Mouse (Mus musculus) adrenal gland, postnatal 4 days (tissue): Measurements from ENCODE around the gene Plcl1. TPM values are rescaled to one million over a fixed set of nuclear protein-coding genes. Genes with fewer than 3 reads are reported as not detected.

Experiments used
- DNase-seq, 2 experiments: peaks; one replicate each; pipeline ENCODE4 v3.0.0; 2021 to 2022; ENCODE audit warnings: low spot score in 2 of 2, mixed read lengths in 2 of 2
- total RNA-seq, 2 experiments: library from RNA; stranded (reverse); gene quantifications; 2 replicates each; pipeline ENCODE4 v1.2.3; 2021

The Plcl1 gene
- total RNA-seq, 2 experiments from 2014 or later: 7.8 to 11.7 TPM

DNA sequence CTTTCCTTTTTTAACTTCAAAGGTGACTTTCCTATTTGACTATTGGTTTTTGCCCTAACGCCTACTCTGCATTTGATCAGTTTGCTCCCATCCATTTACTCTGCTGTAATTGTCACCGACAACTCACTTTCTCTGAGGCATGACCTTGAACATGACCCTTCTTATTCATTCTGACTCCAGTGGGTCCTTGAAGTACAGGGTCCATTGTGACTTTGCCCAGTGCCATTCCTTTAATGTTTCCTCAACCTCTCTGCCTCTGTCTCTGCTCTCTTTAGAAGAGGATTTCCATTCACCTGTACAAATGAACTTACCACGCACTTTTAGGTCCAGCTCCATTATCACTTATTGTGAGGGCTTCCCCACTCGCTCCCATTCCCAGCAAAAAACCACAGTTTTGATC lies 199.7 kb downstream of the Plcl1 start:
- DNase-seq: no peak

DNA sequence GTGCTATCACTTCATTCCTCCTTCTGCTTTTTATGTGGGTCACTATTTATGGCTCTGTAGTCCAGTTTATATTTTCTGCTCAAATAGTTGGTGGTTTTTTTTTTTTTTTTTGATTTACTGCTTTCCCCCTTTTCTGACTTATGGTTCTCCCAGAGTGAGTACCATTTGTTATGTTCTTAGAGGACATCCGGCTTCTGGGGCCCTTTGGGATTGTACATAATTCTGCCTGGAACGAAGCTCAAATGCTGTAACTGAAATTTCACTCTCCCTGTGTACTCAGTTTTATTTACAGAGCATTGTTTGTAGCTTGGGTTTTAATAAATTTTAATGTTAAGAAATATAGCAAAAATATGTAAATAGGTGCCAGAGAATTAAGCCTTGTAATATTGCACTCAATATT lies 200.2 kb downstream of the Plcl1 start:
- DNase-seq: no peak

DNA sequence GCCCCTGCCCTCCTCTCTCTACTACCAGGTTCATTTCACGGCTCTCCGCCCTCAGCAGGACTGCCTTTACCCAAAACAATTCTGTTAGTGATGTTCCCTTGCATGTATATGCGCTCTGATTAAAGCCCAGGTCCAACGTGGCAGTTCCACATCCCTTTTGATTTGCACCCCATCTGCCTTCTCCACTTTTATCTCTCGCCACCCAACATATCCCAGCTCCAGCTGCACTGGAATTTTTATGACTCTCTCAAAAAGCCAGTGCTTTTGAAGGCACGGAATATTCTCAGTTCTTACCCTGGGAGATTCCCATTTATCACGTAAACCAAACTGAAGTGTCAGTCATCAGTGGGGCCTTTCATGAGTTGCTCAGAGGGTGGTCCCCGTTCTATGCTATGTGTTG lies 200.7 kb downstream of the Plcl1 start:
- DNase-seq: no peak

DNA sequence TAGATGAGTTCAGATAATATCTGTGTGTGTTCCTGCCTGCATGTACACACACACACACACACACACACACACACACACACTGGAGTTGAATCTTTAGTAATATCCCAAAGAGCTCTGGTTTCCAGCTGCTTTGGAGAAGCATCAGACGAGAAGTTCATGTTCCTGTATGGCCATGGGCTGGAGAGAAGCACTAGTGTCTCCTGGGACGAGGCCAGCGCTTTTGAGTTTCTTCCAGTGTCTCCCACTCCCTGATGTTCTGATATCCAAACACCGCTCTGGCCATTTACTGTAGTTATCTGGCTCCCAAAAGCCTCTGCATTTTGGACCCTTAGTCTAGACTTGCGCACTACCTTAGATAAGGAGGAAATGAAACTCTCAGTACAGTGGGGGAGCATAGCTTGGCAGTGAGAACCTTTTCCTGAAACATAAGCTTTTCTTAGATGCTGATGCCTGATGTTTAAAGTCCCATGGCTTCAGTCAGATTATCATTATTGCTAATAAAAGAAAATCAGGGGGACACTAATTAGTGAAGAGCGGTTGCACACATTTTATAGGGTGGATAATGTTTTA lies 207.1 kb downstream of the Plcl1 start:
- DNase-seq: no peak

DNA sequence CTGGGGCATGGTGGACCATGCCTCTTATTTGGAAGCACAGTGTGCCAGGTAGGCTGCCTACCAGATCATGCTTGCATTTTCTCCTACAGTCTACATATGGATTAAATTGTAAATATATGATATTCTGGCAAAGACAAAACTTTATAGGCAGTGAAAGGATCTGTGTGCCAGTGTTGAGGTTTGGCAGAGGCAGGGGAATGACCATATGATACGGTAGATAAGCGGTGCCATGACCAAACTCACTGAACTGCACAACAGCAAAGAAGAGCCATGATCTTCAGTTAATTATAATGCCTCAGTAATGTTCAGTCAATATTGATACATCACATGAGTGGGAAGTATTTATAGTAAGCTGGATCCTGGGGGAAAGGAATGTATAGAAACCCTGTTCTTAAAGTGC lies 212.1 kb downstream of the Plcl1 start:
- no peak for DNase-seq

DNA sequence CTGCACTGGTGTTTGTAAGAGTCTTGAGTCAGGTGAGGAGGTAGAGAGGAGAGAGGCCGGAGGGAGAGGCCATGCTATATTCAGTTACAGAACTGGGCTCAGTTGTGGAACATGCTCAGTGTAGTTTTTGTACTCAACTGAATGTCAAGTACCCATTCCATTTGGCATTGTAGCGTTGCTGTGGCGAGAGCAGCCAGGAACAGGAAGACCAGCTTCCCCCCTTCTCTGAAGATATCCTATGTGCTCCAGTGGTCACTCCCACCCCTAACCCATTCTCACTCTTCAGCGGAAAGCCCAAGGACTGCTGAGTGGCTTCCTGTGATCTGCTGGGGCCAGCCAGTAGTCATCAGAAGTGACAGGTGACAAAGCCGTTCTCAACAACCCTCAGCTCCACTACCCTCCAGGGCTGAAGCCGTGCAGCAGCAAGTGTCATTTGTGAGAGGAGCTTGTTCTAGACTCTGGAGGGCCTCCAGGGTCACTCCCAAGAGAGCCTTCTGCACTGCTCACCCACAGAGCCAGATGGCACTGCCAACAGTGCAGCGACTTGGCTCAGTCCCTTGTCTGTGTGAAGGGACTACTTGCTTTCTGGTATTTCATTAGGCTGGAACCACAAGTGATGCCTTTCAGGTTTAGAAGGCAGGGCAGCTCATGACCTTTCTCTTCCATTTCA lies 213.0 kb downstream of the Plcl1 start:
- DNase-seq: no peak

DNA sequence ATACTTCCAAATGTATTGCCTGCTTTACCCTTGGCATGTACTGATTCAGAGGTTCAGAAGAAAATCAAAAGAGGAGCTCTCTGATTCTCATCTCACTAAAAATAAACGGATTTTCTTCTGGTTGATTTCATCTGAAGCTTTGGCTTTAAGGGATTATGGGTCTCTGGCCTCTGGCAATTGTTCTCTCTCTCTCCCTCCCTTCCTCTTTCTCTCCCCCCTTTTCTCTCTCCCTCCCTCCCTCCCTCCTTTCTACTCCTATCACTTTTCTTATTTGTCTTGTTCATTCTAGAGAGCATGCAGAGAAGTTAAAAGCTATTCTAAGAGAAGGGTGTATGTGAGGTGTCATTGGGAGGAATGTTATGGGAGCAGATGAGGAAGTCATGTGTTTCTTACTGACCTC lies 225.8 kb downstream of the Plcl1 start:
- no peak for DNase-seq

DNA sequence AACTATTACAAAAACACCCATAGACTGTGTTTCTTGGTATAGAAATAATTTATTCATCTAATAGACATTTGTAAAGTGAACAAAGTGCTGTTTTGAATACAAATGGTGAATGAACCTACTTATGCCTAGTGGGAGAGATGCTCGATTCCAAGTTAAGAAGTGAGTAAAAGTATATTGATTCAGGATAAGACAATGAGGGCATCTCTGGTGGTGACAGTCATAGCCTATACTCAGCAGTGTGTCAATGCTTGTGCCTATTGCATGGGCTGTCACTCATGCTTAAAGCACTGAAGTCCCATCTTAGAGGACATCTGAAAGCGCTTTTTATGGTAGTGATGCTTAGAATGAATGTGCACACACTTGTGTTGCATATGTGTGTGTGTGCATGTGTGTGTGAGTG lies 226.3 kb downstream of the Plcl1 start:
- DNase-seq: no peak

DNA sequence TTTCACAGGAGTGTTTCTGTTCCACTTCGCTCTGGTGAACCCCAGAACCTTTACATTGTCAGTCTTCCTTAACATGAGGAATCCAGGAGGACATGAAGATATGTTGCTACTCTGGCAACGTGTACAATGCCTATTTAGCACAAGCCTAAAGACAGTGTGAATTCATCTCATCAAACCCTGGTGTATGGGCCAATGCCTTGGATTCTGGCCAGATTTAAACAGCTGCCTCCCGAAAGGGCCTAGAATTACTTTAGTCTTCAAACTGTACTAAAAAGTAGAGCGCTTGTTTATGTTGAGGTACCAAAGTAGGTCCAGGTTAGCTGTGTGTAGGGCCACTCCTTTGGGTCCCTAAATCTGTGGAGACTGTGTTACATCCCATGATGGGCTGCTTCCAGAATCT lies 227.6 kb downstream of the Plcl1 start:
- no peak for DNase-seq

DNA sequence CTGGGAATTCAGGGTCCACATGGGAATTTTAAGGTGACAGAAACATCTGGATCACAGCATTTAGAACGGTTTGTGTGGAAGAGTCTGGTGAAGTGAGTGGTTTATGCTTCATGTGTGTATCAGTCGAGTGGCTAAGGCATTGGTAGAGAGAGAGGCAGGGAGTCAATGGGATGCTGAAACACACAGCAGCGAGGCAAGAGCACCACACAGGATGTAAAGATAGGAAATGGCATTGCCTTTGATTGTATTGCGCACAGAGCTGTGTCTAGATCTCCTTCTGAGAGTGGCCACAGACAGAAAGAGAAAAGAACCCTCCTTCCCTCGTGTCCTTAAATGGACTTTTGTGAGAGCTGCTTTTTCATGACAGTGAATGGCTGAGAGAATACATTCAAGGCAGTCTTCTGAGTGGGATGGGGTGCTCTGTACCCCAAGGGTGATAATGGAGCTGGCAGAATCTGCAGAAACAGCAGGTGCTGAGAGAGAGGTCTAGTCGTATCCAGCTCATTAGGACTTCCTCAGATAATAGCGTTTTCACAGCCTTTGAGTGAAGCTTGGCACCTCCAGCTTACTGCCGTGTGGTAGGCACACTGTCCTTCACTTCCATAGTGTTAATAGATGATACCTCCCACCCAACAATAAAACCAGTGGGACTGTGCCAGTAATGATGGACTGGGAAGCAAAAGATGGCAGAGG lies 253.9 kb downstream of the Plcl1 start:
- no peak for DNase-seq

DNA sequence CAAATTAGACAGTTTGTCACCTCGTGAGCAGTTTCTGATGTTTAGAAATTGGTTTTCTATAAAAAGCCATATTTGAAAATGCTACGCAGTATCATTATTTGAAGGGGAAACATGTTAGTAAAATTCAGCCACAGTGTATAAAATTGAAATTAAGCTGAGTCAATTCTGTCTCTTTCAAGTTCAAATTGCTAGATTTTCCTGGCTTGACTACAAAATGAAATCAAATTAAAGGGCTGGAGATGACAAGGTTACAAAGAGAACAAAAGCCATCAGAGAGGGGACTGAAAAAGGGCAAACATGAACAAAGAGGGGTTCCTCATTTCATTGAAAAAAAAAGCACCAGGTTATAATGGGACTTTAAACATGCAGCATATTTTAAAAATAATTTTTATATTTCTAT lies 255.7 kb downstream of the Plcl1 start:
- no peak for DNase-seq

DNA sequence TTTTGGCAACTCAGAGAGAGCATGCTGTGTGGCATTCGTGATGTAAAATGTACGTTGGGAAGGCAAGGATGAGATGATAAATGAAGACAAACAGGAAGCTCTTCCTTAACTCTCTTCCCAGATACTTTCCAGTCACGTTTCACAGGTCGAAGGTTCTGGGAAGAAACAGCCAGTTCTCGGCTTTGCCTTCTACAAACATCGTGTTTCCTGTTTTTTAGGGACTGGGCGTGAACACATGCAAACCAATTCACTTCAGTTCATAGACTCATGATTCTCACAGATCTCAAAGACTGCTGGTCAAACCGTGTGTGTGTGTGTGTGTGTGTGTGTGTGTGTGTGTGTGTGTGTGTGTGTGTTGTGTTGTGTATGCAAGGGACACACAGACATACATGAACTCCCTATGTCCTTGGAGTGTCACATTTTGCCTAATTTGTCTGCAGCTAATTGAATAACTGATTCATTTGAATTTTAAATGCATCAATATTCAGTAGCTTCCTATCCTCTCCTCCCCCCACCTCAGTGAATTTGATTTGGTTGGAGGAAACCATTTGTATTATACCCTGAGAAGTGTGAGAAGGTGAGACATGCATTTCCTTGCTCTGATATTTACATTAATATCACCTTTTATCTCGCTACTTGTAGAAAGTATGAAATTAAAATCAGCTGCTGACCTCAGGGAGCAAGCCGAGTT lies 259.6 kb downstream of the Plcl1 start:
- no peak for DNase-seq

DNA sequence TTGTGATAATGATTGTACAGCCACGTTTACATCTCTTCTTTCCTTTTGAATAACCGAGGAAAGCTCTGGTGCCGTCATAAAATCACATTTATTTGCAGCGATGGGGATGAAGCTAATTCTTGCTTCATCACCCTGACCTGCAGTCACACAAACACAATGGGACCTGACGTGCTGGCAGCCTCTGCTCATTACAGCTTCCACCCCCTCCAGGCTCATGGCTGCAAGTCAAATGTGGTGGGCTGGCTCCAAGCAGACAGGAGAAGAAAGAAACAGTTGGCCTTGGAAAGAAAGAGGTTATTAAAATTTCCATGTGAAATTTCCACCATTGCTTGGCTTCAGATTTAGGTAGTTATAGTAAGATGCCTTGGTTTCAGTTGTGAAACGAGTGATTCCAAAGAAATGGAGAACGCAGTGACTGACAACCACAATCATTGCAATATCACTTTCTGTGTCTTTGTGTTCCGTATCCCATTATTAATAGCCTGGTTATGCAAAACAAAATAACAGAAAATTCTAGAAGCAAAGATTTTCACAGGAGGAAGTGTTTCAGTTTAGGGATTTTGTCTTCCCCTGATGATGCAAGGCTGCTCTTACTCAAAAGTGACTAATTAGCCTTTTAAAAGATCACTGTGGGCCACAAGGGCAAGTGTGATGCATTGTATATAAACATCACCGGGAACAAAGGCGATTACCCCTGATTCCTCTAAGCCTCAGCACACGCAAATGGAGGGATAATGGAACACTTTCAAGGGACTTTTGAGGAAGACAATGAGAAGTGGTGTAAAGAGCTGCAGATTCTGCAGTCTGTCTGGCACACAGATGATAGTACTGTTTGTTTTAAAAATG lies 260.3 kb downstream of the Plcl1 start:
- no peak for DNase-seq

DNA sequence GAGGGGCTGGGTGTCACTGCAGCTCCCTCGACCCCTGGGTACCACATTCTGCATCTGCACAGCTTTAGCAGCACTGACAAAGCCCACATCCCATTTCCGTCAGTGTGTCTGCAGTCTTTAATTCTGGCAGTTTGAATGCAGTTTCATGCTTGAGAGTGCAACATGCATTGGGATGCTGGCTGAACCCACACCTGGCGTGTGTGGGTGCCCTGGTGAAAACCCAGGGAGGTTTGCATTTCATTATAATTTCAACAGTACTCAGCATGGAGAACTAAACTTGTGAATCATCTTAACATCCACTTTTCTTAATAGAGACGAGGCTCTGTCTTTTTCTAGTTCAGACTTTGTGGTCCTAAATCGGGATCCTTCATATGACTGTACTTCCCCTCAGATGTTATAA lies 261.1 kb downstream of the Plcl1 start:
- no peak for DNase-seq

DNA sequence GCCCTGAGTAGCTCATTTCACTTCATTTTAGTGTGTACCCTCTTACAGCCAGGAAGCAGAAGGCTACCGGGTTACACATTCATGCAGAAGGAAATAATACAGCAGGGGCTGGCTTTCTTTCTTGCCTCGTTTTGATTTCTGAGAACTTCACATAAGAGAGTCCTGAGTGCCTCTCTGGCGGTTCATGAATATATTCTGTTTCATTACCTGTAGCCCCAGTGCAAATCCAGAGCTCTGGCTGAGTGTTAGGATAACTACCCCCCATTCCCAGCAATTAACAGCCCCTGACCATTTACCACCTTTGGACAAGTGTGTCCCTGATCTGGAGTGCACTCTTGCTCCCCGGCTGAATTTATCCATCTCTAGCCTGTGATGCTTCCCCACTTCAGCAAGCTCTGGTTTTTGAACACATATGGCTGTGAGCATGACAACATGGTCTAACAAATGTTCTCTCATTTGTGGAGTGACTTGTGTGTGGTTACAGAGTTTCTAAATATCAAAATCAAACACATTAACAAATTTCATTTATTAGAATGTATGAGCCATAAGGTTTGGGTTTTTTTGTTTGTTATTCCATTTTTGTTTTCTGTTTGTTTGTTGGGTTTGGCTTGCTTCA lies 263.0 kb downstream of the Plcl1 start:
- no peak for DNase-seq

DNA sequence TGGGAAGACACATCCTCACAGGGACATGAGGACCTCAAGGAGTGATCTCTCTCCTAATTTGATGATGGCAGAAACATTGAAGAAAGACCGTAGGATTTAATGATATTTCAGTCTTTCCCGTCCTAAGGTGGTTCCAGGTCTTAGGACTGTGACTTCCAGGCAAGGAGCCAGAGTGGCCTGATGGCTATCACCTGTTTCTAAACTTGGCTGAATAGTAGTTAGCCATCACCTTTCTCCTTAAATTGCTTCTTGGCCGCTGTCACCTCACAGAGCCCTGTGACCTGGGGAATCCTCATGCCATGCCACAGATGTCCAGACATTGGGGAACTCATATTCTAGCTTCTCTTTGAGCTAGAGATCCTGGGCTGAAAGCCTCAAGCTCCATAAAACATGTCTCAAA lies 277.0 kb downstream of the Plcl1 start:
- no peak for DNase-seq

DNA sequence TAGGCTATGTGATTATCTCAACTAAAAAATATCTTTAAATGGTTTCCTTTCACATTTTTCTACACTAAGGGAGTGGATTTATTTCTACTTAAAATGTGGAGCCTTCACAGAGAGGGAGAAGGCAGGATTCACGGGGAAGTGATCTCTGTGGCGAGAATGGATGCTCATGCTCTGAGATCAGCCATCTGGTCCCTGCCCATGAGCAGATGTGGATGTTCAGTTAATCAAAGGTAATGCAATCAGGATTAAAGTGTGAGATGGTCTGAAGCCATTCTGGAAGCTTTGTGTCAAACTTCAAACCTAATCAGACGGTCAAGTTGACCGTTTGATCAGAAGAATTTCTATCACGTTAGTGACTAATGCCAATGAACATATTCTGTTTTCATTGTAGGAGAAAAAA lies 280.5 kb downstream of the Plcl1 start:
- DNase-seq: no peak

DNA sequence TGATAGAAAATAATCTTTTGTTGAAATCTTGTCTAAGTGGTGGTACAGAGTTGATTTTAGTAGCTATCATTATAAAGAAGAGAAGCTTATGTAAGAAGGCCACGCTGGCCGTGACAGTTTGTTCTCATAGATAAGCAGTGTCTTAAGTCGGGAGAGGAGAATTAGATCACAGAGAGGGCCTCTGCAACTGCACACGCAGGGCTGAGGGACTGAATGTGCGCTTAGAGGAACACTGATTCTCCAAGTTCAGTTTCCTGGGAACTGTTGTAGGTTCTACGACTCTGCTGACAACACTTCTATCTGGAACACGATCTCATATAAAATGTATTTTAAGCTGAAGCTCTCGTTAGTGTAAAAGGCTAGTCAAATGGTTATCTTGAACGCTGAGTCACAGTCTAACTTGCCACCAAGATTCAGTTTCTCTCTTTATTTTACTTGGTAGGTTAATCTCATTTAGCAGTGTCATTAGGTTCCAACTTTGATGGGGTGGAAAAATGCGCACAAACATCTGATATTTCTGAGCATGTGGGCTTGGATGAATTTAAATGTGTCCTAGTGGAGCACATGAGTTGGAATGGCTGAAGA lies 288.0 kb downstream of the Plcl1 start:
- DNase-seq: no peak

DNA sequence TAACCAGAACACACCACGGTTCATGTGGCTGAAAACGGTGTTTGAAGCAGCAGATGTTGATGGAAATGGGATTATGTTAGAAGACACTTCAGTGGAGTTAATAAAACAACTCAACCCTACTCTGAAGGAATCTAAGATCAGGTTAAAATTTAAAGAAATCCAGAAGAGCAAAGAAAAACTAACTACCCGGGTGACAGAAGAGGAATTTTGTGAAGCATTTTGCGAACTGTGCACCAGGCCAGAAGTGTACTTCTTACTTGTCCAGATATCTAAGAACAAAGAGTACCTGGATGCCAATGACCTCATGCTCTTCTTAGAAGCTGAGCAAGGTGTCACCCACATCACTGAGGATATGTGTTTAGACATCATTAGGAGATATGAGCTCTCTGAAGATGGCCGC lies 290.5 kb downstream of the Plcl1 start:
- no peak for DNase-seq

DNA sequence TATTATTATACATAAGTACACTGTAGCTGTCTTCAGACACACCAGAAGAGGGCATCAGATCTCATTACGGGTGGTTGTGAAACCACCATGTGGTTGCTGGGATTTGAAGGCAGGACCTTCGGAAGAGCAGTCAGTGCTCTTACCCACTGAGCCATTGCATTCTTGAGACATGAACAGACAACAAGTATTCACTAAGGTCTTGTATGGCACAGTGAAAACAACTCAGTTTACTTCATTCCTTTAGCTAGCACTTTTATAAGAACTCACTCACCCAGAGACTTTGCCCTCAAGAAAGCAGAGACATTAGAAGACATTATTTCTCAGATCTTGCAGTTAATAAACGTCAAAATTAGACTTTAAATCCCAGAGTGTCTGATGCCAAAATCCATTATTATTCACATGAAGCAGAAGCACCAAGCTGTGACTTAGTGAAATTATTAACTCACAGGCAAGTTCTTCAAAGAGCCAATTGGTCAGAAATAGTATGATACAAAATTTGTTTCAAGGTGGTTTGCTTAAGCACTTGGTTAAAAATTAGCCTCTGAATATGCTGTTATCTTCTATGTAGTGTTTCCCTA lies 293.8 kb downstream of the Plcl1 start:
- no peak for DNase-seq
